Mouse (Mus musculus): ENCODE data around the gene Olfr1395. TPM values are rescaled to one million over a fixed set of nuclear protein-coding genes. Genes with fewer than 3 reads are reported as not detected.
"Not testable (repeated sequence)": the region's sequence is repeated elsewhere in the genome, so short reads cannot be mapped to it uniquely, and the experiment has no call there.

Gene Olfr1395
- polyA plus RNA-seq, 1 experiment from 2014 or later, result not detected

- no peak for ATAC-seq (replicated peaks; ENCODE audit: low FRiP score, low TSS enrichment, low read depth)
- H3K4me3 ChIP-seq (ENCODE audit: low read depth, low read length), result no peak within 1 kb of the TSS
- no peak within 1 kb of the TSS for H3K4me2 ChIP-seq (ENCODE audit: low read length)
- H3K27ac ChIP-seq (ENCODE audit: low read depth), result no peak within 1 kb of the TSS
- no peak within 1 kb of the TSS for H3K9ac ChIP-seq (ENCODE audit: low read length)
- no peaks in the 10 kb centered on the region for H3K36me3 ChIP-seq (ENCODE audit: control insufficient read depth, insufficient read depth, low read length)
- 72% methylated on average over 8 of the region's 8 CpGs for WGBS
- H3K4me1 ChIP-seq (replicated peaks; ENCODE audit: control insufficient read depth, insufficient read depth, low read length), result no peaks in the 10 kb centered on the region
- H3K27me3 ChIP-seq (replicated peaks; ENCODE audit: control insufficient read depth, insufficient read depth, low read length), result no peaks in the 10 kb centered on the region
- no peak for DNase-seq (ENCODE audit: low spot score)
- no peaks in the 10 kb centered on the region for H3K9me3 ChIP-seq (ENCODE audit: control insufficient read depth, low read length)
These were observed 44.9 kb downstream of the Olfr1395 start, which contains the start of gene Btnl9 for GRCm38 (mm10) chr11:49186955-49187488. Gene Btnl9 (minus strand): TSS chr11:49187159.

GRCm38 (mm10) chr11:49187701-49188100 lies 45.6 kb downstream of the Olfr1395 start:
- Histone ChIP-seq H3K27me3 (replicated peaks; ENCODE audit: control insufficient read depth, insufficient read depth, low read length) (no peaks in the 10 kb centered on the region), H3K27ac (ENCODE audit: low read depth) (no peak overlapping the region), H3K9me3 (ENCODE audit: control insufficient read depth, low read length) (no peaks in the 10 kb centered on the region), H3K4me3 (ENCODE audit: low read depth, low read length) (no peak overlapping the region), H3K4me2 (ENCODE audit: low read length) (no peak overlapping the region), H3K4me1 (replicated peaks; ENCODE audit: control insufficient read depth, insufficient read depth, low read length) (no peaks in the 10 kb centered on the region), H3K9ac (ENCODE audit: low read length) (no peak overlapping the region), H3K36me3 (ENCODE audit: control insufficient read depth, insufficient read depth, low read length) (no peaks in the 10 kb centered on the region)
- WGBS, result 76% methylated on average over 10 of the region's 10 CpGs
- ATAC-seq (replicated peaks; ENCODE audit: low FRiP score, low TSS enrichment, low read depth) (no peak), DNase-seq (ENCODE audit: low spot score) (no peak)

- H3K4me3 ChIP-seq (ENCODE audit: low read depth, low read length), result no peak overlapping the region
- DNase-seq (ENCODE audit: low spot score), result peak; percentile 75
- H3K27me3 ChIP-seq (replicated peaks; ENCODE audit: control insufficient read depth, insufficient read depth, low read length), result no peaks in the 10 kb centered on the region
- no peaks in the 10 kb centered on the region for H3K36me3 ChIP-seq (ENCODE audit: control insufficient read depth, insufficient read depth, low read length)
- H3K4me1 ChIP-seq (replicated peaks; ENCODE audit: control insufficient read depth, insufficient read depth, low read length), result no peaks in the 10 kb centered on the region
- no peaks in the 10 kb centered on the region for H3K9me3 ChIP-seq (ENCODE audit: control insufficient read depth, low read length)
- ATAC-seq (replicated peaks; ENCODE audit: low FRiP score, low TSS enrichment, low read depth), result no peak; the same call in 1 of the 2 replicates
- H3K9ac ChIP-seq (ENCODE audit: low read length), result no peak overlapping the region
- 2% methylated on average over 7 of the region's 7 CpGs for WGBS
- H3K4me2 ChIP-seq (ENCODE audit: low read length), result no peak overlapping the region
- no peak overlapping the region for H3K27ac ChIP-seq (ENCODE audit: low read depth)
These were observed 47.7 kb downstream of the Olfr1395 start for GRCm38 (mm10) chr11:49189737-49190136.

GRCm38 (mm10) chr11:49191083-49191482 lies 49.0 kb downstream of the Olfr1395 start:
- Histone ChIP-seq H3K4me1 (replicated peaks; ENCODE audit: control insufficient read depth, insufficient read depth, low read length) (no peaks in the 10 kb centered on the region), H3K9ac (ENCODE audit: low read length) (no peak overlapping the region), H3K36me3 (ENCODE audit: control insufficient read depth, insufficient read depth, low read length) (no peaks in the 10 kb centered on the region), H3K4me2 (ENCODE audit: low read length) (no peak overlapping the region), H3K27me3 (replicated peaks; ENCODE audit: control insufficient read depth, insufficient read depth, low read length) (no peaks in the 10 kb centered on the region), H3K4me3 (ENCODE audit: low read depth, low read length) (no peak overlapping the region), H3K9me3 (ENCODE audit: control insufficient read depth, low read length) (no peaks in the 10 kb centered on the region), H3K27ac (ENCODE audit: low read depth) (no peak overlapping the region)
- 68% methylated on average over 2 of the region's 2 CpGs for WGBS
- no peak for ATAC-seq (replicated peaks; ENCODE audit: low FRiP score, low TSS enrichment, low read depth)
- DNase-seq (ENCODE audit: low spot score), result no peak

GRCm38 (mm10) chr11:49194771-49195170 lies 52.7 kb downstream of the Olfr1395 start:
- not testable (repeated sequence) for H3K36me3 ChIP-seq (ENCODE audit: control insufficient read depth, insufficient read depth, low read length); H3K9ac ChIP-seq (ENCODE audit: low read length); H3K4me2 ChIP-seq (ENCODE audit: low read length); H3K4me3 ChIP-seq (ENCODE audit: low read depth, low read length); H3K9me3 ChIP-seq (ENCODE audit: control insufficient read depth, low read length); DNase-seq (ENCODE audit: low spot score); H3K27me3 ChIP-seq (replicated peaks; ENCODE audit: control insufficient read depth, insufficient read depth, low read length); H3K27ac ChIP-seq (ENCODE audit: low read depth); H3K4me1 ChIP-seq (replicated peaks; ENCODE audit: control insufficient read depth, insufficient read depth, low read length); ATAC-seq (replicated peaks; ENCODE audit: low FRiP score, low TSS enrichment, low read depth)
- WGBS, result 93% methylated on average over 9 of the region's 9 CpGs

GRCm38 (mm10) chr11:49195819-49196322 lies 53.8 kb downstream of the Olfr1395 start:
- no peak for ATAC-seq (replicated peaks; ENCODE audit: low FRiP score, low TSS enrichment, low read depth)

More at GRCm38 (mm10) chr11:49195819-49196322, 53.8 kb downstream of the Olfr1395 start:
- 79% methylated on average over 7 of the region's 7 CpGs for WGBS
- no peak overlapping the region for H3K27ac ChIP-seq (ENCODE audit: low read depth)
- H3K4me1 ChIP-seq (replicated peaks; ENCODE audit: control insufficient read depth, insufficient read depth, low read length), result no peaks in the 10 kb centered on the region
- H3K9me3 ChIP-seq (ENCODE audit: control insufficient read depth, low read length), result no peaks in the 10 kb centered on the region
- H3K9ac ChIP-seq (ENCODE audit: low read length), result no peak overlapping the region
- H3K27me3 ChIP-seq (replicated peaks; ENCODE audit: control insufficient read depth, insufficient read depth, low read length), result no peaks in the 10 kb centered on the region
- H3K4me3 ChIP-seq (ENCODE audit: low read depth, low read length), result no peak overlapping the region
- no peak for DNase-seq (ENCODE audit: low spot score)
- H3K36me3 ChIP-seq (ENCODE audit: control insufficient read depth, insufficient read depth, low read length), result no peaks in the 10 kb centered on the region
- no peak overlapping the region for H3K4me2 ChIP-seq (ENCODE audit: low read length)

Other genes starting within 250 kb of the Olfr1395 start
- 0.12 and 0.30 TPM in 2 replicates for gene Gm5431, start 240.1 kb upstream of the Olfr1395 start, polyA plus RNA-seq (2014; fragmentation: Nextera tagmentation; extraction: Ambion mirVana)
- 3.0 and 3.2 TPM in 2 replicates for gene Psme2b, start 196.1 kb upstream of the Olfr1395 start, polyA plus RNA-seq (2014; fragmentation: Nextera tagmentation; extraction: Ambion mirVana)
- not detected in 2 replicates for gene Olfr56, start 163.4 kb upstream of the Olfr1395 start, polyA plus RNA-seq (2014; fragmentation: Nextera tagmentation; extraction: Ambion mirVana)
- 0.58 and 0.62 TPM in 2 replicates for gene 9930111J21Rik1, start 162.9 kb upstream of the Olfr1395 start, polyA plus RNA-seq (2014; fragmentation: Nextera tagmentation; extraction: Ambion mirVana)
- 0.07 TPM in 1 of 2 replicates, not detected in the other for gene Gm12185, start 150.0 kb upstream of the Olfr1395 start, polyA plus RNA-seq (2014; fragmentation: Nextera tagmentation; extraction: Ambion mirVana)
- gene Tgtp1, start 148.1 kb upstream of the Olfr1395 start, polyA plus RNA-seq (2014; fragmentation: Nextera tagmentation; extraction: Ambion mirVana), result 2.5 and 3.6 TPM in 2 replicates
- 0.45 and 0.50 TPM in 2 replicates for gene 9930111J21Rik2, start 91.0 kb upstream of the Olfr1395 start, polyA plus RNA-seq (2014; fragmentation: Nextera tagmentation; extraction: Ambion mirVana)
- 0.27 and 1.2 TPM in 2 replicates for gene Tgtp2, start 78.1 kb upstream of the Olfr1395 start, polyA plus RNA-seq (2014; fragmentation: Nextera tagmentation; extraction: Ambion mirVana)
- gene Ifi47, start 65.7 kb upstream of the Olfr1395 start, polyA plus RNA-seq (2014; fragmentation: Nextera tagmentation; extraction: Ambion mirVana), result 2.1 and 3.4 TPM in 2 replicates
- gene Olfr1396, start 27.4 kb upstream of the Olfr1395 start, polyA plus RNA-seq (2014; fragmentation: Nextera tagmentation; extraction: Ambion mirVana), result not detected in 2 replicates
- gene Olfr1394, start 12.1 kb downstream of the Olfr1395 start, polyA plus RNA-seq (2014; fragmentation: Nextera tagmentation; extraction: Ambion mirVana), result not detected in 2 replicates
- 1.8 and 3.0 TPM in 2 replicates for gene Btnl9, start 44.9 kb downstream of the Olfr1395 start, polyA plus RNA-seq (2014; fragmentation: Nextera tagmentation; extraction: Ambion mirVana)
- 34.5 and 39.6 TPM in 2 replicates for gene Zfp62, start 61.0 kb downstream of the Olfr1395 start, polyA plus RNA-seq (2014; fragmentation: Nextera tagmentation; extraction: Ambion mirVana)
- 52.9 and 55.4 TPM in 2 replicates for gene Mgat1, start 101.9 kb downstream of the Olfr1395 start, polyA plus RNA-seq (2014; fragmentation: Nextera tagmentation; extraction: Ambion mirVana)
- 0.12 TPM in 1 of 2 replicates, not detected in the other for gene Olfr1393, start 136.0 kb downstream of the Olfr1395 start, polyA plus RNA-seq (2014; fragmentation: Nextera tagmentation; extraction: Ambion mirVana)
- gene Olfr1392, start 143.0 kb downstream of the Olfr1395 start, polyA plus RNA-seq (2014; fragmentation: Nextera tagmentation; extraction: Ambion mirVana), result not detected in 2 replicates
- not detected in 2 replicates for gene Olfr10, start 162.5 kb downstream of the Olfr1395 start, polyA plus RNA-seq (2014; fragmentation: Nextera tagmentation; extraction: Ambion mirVana)
- not detected in 2 replicates for gene Olfr1391, start 180.5 kb downstream of the Olfr1395 start, polyA plus RNA-seq (2014; fragmentation: Nextera tagmentation; extraction: Ambion mirVana)
- gene Olfr1390, start 192.9 kb downstream of the Olfr1395 start, polyA plus RNA-seq (2014; fragmentation: Nextera tagmentation; extraction: Ambion mirVana), result not detected in 2 replicates

Data from intestine, embryonic 14.5 days (tissue).